Mouse (Mus musculus): ENCODE data around the gene Rgs12. TPM values are rescaled to one million over a fixed set of nuclear protein-coding genes. Genes with fewer than 3 reads are reported as not detected.

The Rgs12 gene
- polyA plus RNA-seq, 1 experiment from 2014 or later: 54.9 TPM

- Histone ChIP-seq H3K4me2 (no peak overlapping the region), H3K27me3 (peaks cover 7% of the 10 kb centered on the region; the same call in 1 of the 2 replicates), H3K36me3 (peaks cover 18% of the 10 kb centered on the region), H3K4me3 (no peak overlapping the region), H3K9me3 (no peaks in the 10 kb centered on the region), H3K27ac (no peak overlapping the region), H3K4me1 (replicated peaks) (peaks cover 19% of the 10 kb centered on the region), H3K9ac (no peak overlapping the region)
- no peak for ATAC-seq (ENCODE audit: low FRiP score)
- 88% methylated on average over 11 of the region's 11 CpGs for WGBS
Measured at GRCm38 (mm10) chr5:35073235-35073634, 124.0 kb downstream of the Rgs12 start.

DNA sequence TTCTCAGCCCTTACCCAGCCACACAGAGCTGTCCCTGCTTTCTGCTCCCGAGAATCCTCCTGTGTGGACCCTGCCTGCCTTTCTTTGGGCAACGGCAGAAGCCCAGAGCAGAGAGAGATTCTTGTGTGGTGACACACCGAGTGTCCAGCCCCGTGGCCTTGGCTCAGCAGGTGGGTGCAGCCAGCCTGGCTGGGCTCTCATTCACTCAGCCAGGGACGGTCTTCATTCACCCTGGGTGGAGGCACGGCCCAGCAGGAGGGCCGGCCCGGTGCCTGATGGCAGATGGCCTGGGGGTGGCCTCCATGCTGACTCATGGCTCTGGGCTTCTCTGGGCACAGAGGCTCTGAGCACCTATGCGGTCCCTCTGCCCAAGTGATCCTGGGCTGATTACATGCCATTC, 124.7 kb downstream of the Rgs12 start:
- ATAC-seq (ENCODE audit: low FRiP score): no peak
- H3K27me3 ChIP-seq: peaks cover 14% of the 10 kb centered on the region
- WGBS: 64% methylated on average over 9 of the region's 9 CpGs

DNA sequence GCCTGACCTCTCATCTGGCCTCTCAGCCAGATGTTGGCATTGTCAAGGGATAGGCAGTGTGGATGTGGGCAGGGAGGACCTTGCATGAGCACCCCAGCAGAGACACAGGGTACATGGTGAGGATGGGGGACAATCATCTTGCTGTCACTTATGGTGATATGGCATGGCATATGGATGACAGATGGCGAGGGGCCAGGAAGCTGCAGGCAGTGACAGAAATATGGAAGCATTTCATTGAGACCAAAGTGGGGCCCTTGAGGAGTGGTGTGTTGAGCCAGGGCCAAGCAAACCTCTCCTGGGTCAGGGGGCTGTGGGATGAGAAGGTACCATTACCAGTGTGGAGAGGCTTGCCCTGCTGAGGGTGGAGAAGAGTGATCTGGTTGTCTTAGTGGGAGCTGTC, 127.1 kb downstream of the Rgs12 start:
- Histone ChIP-seq H3K36me3 (peaks cover 15% of the 10 kb centered on the region), H3K27ac (no peak overlapping the region), H3K27me3 (peaks cover 29% of the 10 kb centered on the region), H3K4me2 (no peak overlapping the region), H3K4me3 (no peak overlapping the region), H3K4me1 (replicated peaks) (peaks cover 16% of the 10 kb centered on the region), H3K9ac (no peak overlapping the region), H3K9me3 (no peaks in the 10 kb centered on the region)
- no peak for ATAC-seq (ENCODE audit: low FRiP score)
- 91% methylated on average over 1 of the region's 1 CpGs for WGBS

More for the DNA sequence above, 124.7 kb downstream of the Rgs12 start:
- Histone ChIP-seq H3K27ac (no peak overlapping the region), H3K9me3 (no peaks in the 10 kb centered on the region), H3K36me3 (peaks cover 18% of the 10 kb centered on the region), H3K4me2 (no peak overlapping the region), H3K4me1 (replicated peaks) (peaks cover 19% of the 10 kb centered on the region), H3K9ac (no peak overlapping the region), H3K4me3 (no peak overlapping the region)

- 32% methylated on average over 18 of the region's 18 CpGs for WGBS
- Histone ChIP-seq H3K4me3 (no peak overlapping the region), H3K9ac (no peak overlapping the region), H3K9me3 (no peaks in the 10 kb centered on the region), H3K4me1 (replicated peaks) (peaks cover 15% of the 10 kb centered on the region), H3K27ac (no peak overlapping the region), H3K4me2 (no peak overlapping the region), H3K36me3 (peaks cover 15% of the 10 kb centered on the region), H3K27me3 (peaks cover 29% of the 10 kb centered on the region)
- no peak for ATAC-seq (ENCODE audit: low FRiP score)
Measured at GRCm38 (mm10) chr5:35079101-35079500, 129.9 kb downstream of the Rgs12 start.

GRCm38 (mm10) chr5:35084913-35085312, 135.7 kb downstream of the Rgs12 start:
- ATAC-seq (ENCODE audit: low FRiP score): no peak
- peaks cover 6% of the 10 kb centered on the region for H3K27me3 ChIP-seq
- H3K4me2 ChIP-seq: no peak overlapping the region
- no peak overlapping the region for H3K4me3 ChIP-seq
- peaks cover 4% of the 10 kb centered on the region; the same call in 1 of the 2 replicates for H3K36me3 ChIP-seq
- no peak overlapping the region for H3K27ac ChIP-seq
- H3K9me3 ChIP-seq: no peaks in the 10 kb centered on the region
- WGBS: 71% methylated on average over 3 of the region's 3 CpGs
- H3K4me1 ChIP-seq (replicated peaks): peaks cover 5% of the 10 kb centered on the region; the same call in 1 of the 2 replicates
- H3K9ac ChIP-seq: peak overlapping the region; percentile 24; the same call in 1 of the 2 replicates

DNA sequence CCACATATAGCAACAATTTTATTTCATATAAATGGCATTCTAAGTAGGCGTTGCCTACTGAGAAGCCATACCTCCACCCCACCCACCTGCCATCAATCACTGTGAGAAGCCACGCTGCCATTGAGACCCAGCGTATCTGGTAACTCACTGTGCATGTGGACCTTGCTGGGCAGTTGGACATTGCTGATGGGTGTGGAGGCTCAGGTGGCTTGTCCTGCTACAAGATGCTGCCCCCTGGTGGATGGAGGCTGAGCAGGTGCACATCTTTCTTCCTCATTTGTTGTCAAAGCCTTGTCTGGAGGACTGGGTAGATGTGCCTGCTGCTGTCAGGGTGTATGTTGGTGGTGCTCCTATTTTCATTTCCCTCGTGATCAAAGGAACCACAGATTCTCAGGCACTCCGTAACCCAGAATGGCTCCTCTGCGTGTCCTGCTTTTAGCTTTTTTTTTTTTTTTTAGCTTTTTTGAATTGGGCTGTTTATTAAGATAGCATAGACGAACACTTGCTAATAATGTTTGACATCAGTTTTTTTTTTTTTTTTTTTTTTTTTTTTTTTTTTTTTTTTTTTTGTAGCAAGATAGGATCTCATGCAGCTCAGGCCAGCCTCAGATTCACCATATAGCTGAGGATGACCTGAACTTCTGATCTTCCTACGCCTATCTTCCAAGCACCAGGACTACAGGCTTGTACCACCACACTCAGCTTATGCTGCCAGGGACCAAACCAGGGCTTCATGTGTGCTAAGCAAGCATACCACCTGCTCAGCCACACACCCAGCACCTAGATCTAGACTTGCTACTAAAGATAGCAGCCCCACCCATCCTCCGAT, 139.8 kb downstream of the Rgs12 start:
- peaks cover 44% of the 10 kb centered on the region for H3K36me3 ChIP-seq
- WGBS: 67% methylated on average over 9 of the region's 9 CpGs

More for the DNA sequence above, 139.8 kb downstream of the Rgs12 start:
- Histone ChIP-seq H3K4me3 (no peak overlapping the region), H3K27me3 (no peaks in the 10 kb centered on the region), H3K9me3 (no peaks in the 10 kb centered on the region), H3K9ac (no peak overlapping the region), H3K4me2 (no peak overlapping the region), H3K4me1 (replicated peaks) (no peaks in the 10 kb centered on the region), H3K27ac (no peak overlapping the region)
- no peak for ATAC-seq (ENCODE audit: low FRiP score)

Small RNA genes within 50 kb of the gene (microRNA-seq; reads per million reads assigned to microRNA genes)
- 11.6 reads per million, percentile 24 among the genes with 10 or more reads in this experiment for gene Mir3097

Other genes with a start within 250 kb of the Rgs12 start
- 13.1 and 15.6 TPM in 2 replicates for gene Htt, start 187.7 kb upstream of the Rgs12 start, polyA plus RNA-seq (2015; fragmentation: Nextera tagmentation; extraction: Ambion mirVana)
- 2.5 and 2.6 TPM in 2 replicates for gene Msantd1, start 41.4 kb upstream of the Rgs12 start, polyA plus RNA-seq (2015; fragmentation: Nextera tagmentation; extraction: Ambion mirVana)
- gene Hgfac, start 92.1 kb downstream of the Rgs12 start, polyA plus RNA-seq (2015; fragmentation: Nextera tagmentation; extraction: Ambion mirVana): 0.47 TPM in 2 replicates
- gene Dok7, start 107.3 kb downstream of the Rgs12 start, polyA plus RNA-seq (2015; fragmentation: Nextera tagmentation; extraction: Ambion mirVana): 3.9 and 4.9 TPM in 2 replicates
- gene Lrpap1, start 156.3 kb downstream of the Rgs12 start, polyA plus RNA-seq (2015; fragmentation: Nextera tagmentation; extraction: Ambion mirVana): 120 and 126 TPM in 2 replicates

All from hindbrain, embryonic 13.5 days (tissue).